Mouse (Mus musculus): ENCODE measurements around the gene Slk. TPM values are rescaled to one million over a fixed set of nuclear protein-coding genes. Genes with fewer than 3 reads are reported as not detected.

Slk gene
- 13.9 and 18.3 TPM in 2 replicates for total RNA-seq (2014; rRNA removed)
- 4.3 and 5.7 TPM in 2 replicates for polyA plus RNA-seq (2015; fragmentation: Nextera tagmentation; extraction: Ambion mirVana)

DNA sequence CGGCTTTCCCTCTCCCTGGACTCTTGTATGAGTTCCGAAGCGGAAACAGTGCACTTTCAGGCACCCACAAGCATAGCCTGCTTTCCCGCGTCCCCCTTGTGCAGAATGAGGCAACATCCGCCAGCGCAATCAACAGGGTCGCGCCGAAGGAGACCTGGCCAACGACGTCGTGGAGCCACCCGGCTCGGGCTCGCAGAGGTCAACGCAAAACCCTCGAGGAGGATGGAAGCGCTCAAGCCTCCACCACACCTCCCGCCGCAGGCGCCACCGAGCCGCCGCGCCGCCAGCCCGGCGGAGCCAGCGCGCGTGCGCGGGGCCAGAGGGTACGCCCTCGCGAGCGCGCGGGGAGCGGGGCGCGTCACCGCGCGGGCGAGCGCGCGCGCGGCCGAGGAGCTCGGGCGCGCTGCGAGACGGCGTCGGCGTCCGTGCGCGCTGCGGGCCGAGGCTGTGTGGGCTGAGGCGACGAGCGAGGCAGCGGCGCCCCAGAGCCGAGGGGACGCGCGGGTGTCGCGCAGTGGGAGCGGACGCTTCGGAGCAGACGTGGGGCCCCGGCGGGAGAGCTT, at the start of gene Slk:
Gene Slk, plus strand, starts transcription at position 454 of the 563 bp plus-strand sequence.
- under 1% methylated on average over 75 of the region's 83 CpGs for WGBS
- ATAC-seq = peak; percentile 96

DNA sequence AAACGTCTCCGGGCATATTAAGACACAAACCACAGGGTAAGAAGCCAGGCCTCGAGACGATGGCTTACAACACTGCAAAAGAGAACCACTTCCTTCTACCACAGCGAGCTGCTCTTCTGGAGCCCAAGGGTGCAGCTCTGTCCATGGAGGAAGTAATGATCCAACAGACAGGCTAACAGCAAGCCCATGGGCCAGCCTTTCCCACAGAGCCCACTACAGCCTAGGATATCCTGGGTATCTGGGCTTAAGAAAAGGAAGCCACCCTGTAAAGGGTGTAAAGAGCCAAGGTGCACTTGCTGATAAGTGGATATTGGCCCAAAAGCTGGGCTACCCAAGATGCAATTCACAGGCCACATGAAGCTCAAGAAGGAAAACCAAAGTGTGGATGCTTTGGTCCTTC, 48.2 kb upstream of the Slk start:
- ATAC-seq = no peak
- 0 out of 2 replicates have a peak, but pooled peaks cover 2% of the 10 kb centered on the region for H3K4me1 ChIP-seq (ENCODE audit: insufficient read depth, low read length)
- WGBS = 86% methylated on average over 5 of the region's 5 CpGs

More for the DNA sequence above, at the start of gene Slk:
- no peaks in the 10 kb centered on the region for H3K9me3 ChIP-seq (ENCODE audit: low read length)
- peak; percentile 97 for DNase-seq (ENCODE audit: low spot score)
- peaks cover 13% of the 10 kb centered on the region for H3K4me1 ChIP-seq (ENCODE audit: insufficient read depth, low read length)
- peak within 1 kb of the TSS; percentile 90 for H3K4me3 ChIP-seq (ENCODE audit: low read length)
- no peaks in the 10 kb centered on the region for H3K27me3 ChIP-seq (ENCODE audit: insufficient read depth, low read length)
- H3K9ac ChIP-seq (replicated peaks; ENCODE audit: low read length) = peak within 1 kb of the TSS; percentile 93
- TF ChIP-seq CTCF (IDR thresholded peaks at IDR 0.05; ENCODE audit: low read depth) = no peak
- peak within 1 kb of the TSS; percentile 97 for H3K4me2 ChIP-seq (ENCODE audit: low read depth, low read length)
- no peaks in the 10 kb centered on the region for H3K36me3 ChIP-seq (ENCODE audit: insufficient read depth, low read length)
- H3K27ac ChIP-seq = peak within 1 kb of the TSS; percentile 92

DNA sequence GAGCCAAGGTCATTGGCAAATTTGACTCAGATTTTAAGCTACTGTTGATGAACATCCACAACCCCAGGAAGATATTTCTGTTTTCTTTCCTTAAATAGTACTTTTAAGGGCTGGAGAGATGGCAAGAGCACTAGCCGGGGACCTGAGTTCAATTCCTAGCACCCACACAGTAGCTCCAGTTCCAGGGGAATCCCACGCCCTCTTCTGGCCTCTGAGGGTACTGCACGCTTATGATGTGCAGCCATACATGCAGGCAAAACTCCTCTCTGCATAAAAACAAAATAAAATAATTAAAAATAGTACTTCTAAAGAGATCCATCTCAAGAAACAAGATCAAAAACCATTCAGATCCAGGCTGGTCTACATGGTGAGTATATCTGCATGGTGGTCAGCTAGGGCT, 47.0 kb upstream of the Slk start:
- no peak overlapping the region for H3K4me2 ChIP-seq (ENCODE audit: low read depth, low read length)
- ATAC-seq (no peak), DNase-seq (ENCODE audit: low spot score) (no peak)
- WGBS = 88% methylated on average over 3 of the region's 3 CpGs
- no peaks in the 10 kb centered on the region for H3K27me3 ChIP-seq (ENCODE audit: insufficient read depth, low read length)
- no peaks in the 10 kb centered on the region for H3K9me3 ChIP-seq (ENCODE audit: low read length)
- no peak overlapping the region for H3K9ac ChIP-seq (replicated peaks; ENCODE audit: low read length)
- TF ChIP-seq CTCF (IDR thresholded peaks at IDR 0.05; ENCODE audit: low read depth) = peak; percentile 44
- H3K4me3 ChIP-seq (ENCODE audit: low read length) = no peak overlapping the region
- no peak overlapping the region for H3K27ac ChIP-seq
- no peaks in the 10 kb centered on the region for H3K36me3 ChIP-seq (ENCODE audit: insufficient read depth, low read length)
- 0 out of 2 replicates have a peak, but pooled peaks cover 6% of the 10 kb centered on the region for H3K4me1 ChIP-seq (ENCODE audit: insufficient read depth, low read length)

More for the DNA sequence above, 48.2 kb upstream of the Slk start:
- DNase-seq (ENCODE audit: low spot score) = no peak
- Histone ChIP-seq H3K4me2 (ENCODE audit: low read depth, low read length) (no peak overlapping the region), H3K27ac (no peak overlapping the region), H3K9ac (replicated peaks; ENCODE audit: low read length) (no peak overlapping the region), H3K4me3 (ENCODE audit: low read length) (no peak overlapping the region), H3K27me3 (ENCODE audit: insufficient read depth, low read length) (no peaks in the 10 kb centered on the region), H3K9me3 (ENCODE audit: low read length) (no peaks in the 10 kb centered on the region), H3K36me3 (ENCODE audit: insufficient read depth, low read length) (no peaks in the 10 kb centered on the region)
- no peak for TF ChIP-seq CTCF (IDR thresholded peaks at IDR 0.05; ENCODE audit: low read depth)

DNA sequence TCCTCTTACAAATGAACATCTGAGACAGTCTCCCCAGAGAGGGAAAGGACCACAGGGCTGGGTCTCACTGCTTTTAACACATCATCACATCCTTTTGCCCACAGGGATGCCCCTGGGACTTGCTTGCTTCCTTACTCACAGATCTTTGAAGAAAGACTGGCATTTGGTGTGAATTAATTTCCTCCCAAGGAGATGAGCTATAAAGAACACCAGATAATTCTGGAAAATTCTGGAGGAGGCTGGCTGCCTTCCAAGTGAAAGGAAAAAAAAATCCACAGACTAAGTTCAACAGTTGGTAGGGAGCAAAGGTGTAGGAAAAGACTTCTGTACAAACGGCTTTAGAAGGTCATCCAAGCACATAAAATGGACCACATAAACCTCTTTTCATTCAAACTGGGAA, 45.3 kb upstream of the Slk start:
- 0 out of 2 replicates have a peak, but pooled peaks cover 10% of the 10 kb centered on the region for H3K4me1 ChIP-seq (ENCODE audit: insufficient read depth, low read length)
- WGBS = 86% methylated on average over 1 of the region's 1 CpGs

DNA sequence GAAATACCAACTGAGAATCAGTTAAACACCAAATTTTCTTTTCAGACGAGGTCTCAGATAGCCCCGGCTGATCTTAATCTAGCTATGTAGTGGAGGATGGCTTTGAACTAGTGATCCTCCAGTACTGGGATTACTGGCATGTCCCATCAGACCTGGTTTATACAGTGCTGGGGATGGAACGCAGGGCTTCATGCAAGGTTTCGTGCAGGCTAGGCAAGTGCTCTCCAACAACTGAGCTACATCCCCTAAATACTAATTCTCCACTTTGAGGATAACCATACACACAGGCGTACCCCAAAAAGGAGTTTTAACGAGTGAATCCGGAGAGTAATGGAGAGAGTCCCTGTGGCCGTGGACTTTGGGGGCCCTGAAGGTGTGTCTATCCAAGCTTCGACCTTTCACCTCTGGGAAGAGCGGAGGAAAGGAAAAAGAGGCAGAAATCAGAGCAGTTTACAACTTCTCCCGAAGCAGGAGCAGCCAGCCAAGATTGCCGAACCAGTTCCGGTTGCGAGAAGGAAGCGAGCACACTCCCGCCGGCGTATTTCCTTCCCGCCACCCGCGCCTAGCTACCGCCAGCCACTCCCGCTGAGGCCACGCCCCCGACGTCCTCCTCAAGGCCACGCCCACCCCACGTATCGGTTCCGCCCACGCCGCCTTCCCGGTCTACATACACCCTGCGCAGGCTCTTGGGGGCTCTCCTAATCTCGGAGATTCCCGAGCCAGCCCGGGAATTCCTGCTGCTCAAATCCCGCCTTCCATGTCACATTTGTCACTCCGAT, 42.8 kb upstream of the Slk start:
- H3K4me3 ChIP-seq (ENCODE audit: low read length) = peak overlapping the region; percentile 51
- H3K36me3 ChIP-seq (ENCODE audit: insufficient read depth, low read length) = no peaks in the 10 kb centered on the region
- H3K27ac ChIP-seq = peak overlapping the region; percentile 69
- H3K27me3 ChIP-seq (ENCODE audit: insufficient read depth, low read length) = no peaks in the 10 kb centered on the region
- ATAC-seq (peak; percentile 98), DNase-seq (ENCODE audit: low spot score) (peak; percentile 98)
- peak overlapping the region; percentile 49 for H3K9ac ChIP-seq (replicated peaks; ENCODE audit: low read length)
- TF ChIP-seq CTCF (IDR thresholded peaks at IDR 0.05; ENCODE audit: low read depth) = no peak
- WGBS = 4% methylated on average over 39 of the region's 39 CpGs
- 0 out of 2 replicates have a peak, but pooled peaks cover 10% of the 10 kb centered on the region for H3K4me1 ChIP-seq (ENCODE audit: insufficient read depth, low read length)
- H3K9me3 ChIP-seq (ENCODE audit: low read length) = no peaks in the 10 kb centered on the region
- peak overlapping the region; percentile 74 for H3K4me2 ChIP-seq (ENCODE audit: low read depth, low read length)

More for the DNA sequence above, 45.3 kb upstream of the Slk start:
- Histone ChIP-seq H3K4me2 (ENCODE audit: low read depth, low read length) (no peak overlapping the region), H3K27me3 (ENCODE audit: insufficient read depth, low read length) (no peaks in the 10 kb centered on the region), H3K27ac (no peak overlapping the region), H3K9ac (replicated peaks; ENCODE audit: low read length) (no peak overlapping the region), H3K36me3 (ENCODE audit: insufficient read depth, low read length) (no peaks in the 10 kb centered on the region), H3K9me3 (ENCODE audit: low read length) (no peaks in the 10 kb centered on the region), H3K4me3 (ENCODE audit: low read length) (no peak overlapping the region)
- ATAC-seq = no peak
- no peak for TF ChIP-seq CTCF (IDR thresholded peaks at IDR 0.05; ENCODE audit: low read depth)
- no peak for DNase-seq (ENCODE audit: low spot score)

DNA sequence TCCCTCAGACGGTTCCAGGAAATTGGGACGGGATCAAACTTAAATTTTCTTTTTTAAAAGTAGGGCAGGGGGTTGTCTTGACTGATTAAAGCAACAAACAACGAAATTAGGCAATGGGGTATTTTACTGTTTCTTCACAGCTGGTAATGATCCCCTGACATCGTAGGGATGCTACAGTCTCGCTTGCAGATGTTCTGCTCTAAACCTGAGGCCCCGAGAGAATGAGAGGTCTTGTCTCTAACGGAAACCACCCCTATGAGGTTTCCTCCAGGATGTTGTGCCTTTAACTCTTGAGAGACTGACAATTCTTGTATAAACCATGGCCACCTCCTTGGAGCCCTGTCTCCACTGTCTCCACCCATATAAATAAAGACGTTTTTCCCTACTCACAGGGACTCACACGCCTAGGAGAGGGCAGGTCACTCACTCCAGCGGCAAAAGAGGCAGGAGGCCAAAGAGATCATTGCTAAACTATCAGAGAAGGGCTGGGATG, 42.1 kb upstream of the Slk start, which contains the start of gene Stn1:
Gene Stn1, minus strand, starts transcription at position 208 of the 493 bp plus-strand sequence.
- no peak for TF ChIP-seq CTCF (IDR thresholded peaks at IDR 0.05; ENCODE audit: low read depth)
- peak within 1 kb of the TSS; percentile 49 for H3K9ac ChIP-seq (replicated peaks; ENCODE audit: low read length)
- H3K4me2 ChIP-seq (ENCODE audit: low read depth, low read length) = peak within 1 kb of the TSS; percentile 74
- H3K36me3 ChIP-seq (ENCODE audit: insufficient read depth, low read length) = no peaks in the 10 kb centered on the region
- H3K27ac ChIP-seq = peak within 1 kb of the TSS; percentile 69
- 5% methylated on average over 10 of the region's 10 CpGs for WGBS
- no peaks in the 10 kb centered on the region for H3K9me3 ChIP-seq (ENCODE audit: low read length)
- H3K4me3 ChIP-seq (ENCODE audit: low read length) = peak within 1 kb of the TSS; percentile 51
- ATAC-seq (peak; percentile 56), DNase-seq (ENCODE audit: low spot score) (no peak)
- 0 out of 2 replicates have a peak, but pooled peaks cover 10% of the 10 kb centered on the region for H3K4me1 ChIP-seq (ENCODE audit: insufficient read depth, low read length)
- H3K27me3 ChIP-seq (ENCODE audit: insufficient read depth, low read length) = no peaks in the 10 kb centered on the region
